Mouse (Mus musculus) cerebral cortex, adult 2 months (tissue): ENCODE results near the gene Zfp787.

Source experiments
- WGBS: fragments of 180-500 bp; shearing (Covaris S2); methylation state at CpG from one replicate; pipeline ENCODE4 v1.1.7; 2018; 5-methylcytosine and 5-hydroxymethylcytosine counted together

The Zfp787 gene

GRCm38 (mm10) chr7:6161541-6161940, 5.7 kb upstream of the Zfp787 start:
- WGBS, result 64% methylated on average over 3 of the region's 3 CpGs

GRCm38 (mm10) chr7:6159604-6160003, 3.8 kb upstream of the Zfp787 start:
- 88% methylated on average over 3 of the region's 3 CpGs for WGBS

- WGBS, result 71% methylated on average over 1 of the region's 1 CpGs
Measured at GRCm38 (mm10) chr7:6157479-6157878, 1.7 kb upstream of the Zfp787 start.

GRCm38 (mm10) chr7:6156901-6157472, 1.2 kb upstream of the Zfp787 start:
- WGBS, result 69% methylated on average over 9 of the region's 9 CpGs

GRCm38 (mm10) chr7:6155031-6155872, 545 bp downstream of the Zfp787 start:
- WGBS, result under 1% methylated on average over 83 of the region's 85 CpGs

GRCm38 (mm10) chr7:6154164-6154563, 1.6 kb downstream of the Zfp787 start:
- WGBS, result 39% methylated on average over 5 of the region's 5 CpGs

- 75% methylated on average over 3 of the region's 3 CpGs for WGBS
Measured at GRCm38 (mm10) chr7:6153131-6153530, 2.7 kb downstream of the Zfp787 start.

GRCm38 (mm10) chr7:6152036-6152435, 3.8 kb downstream of the Zfp787 start:
- WGBS, result 55% methylated on average over 3 of the region's 3 CpGs

GRCm38 (mm10) chr7:6151266-6151665, 4.5 kb downstream of the Zfp787 start:
- 67% methylated on average over 1 of the region's 1 CpGs for WGBS

- WGBS, result 72% methylated on average over 5 of the region's 5 CpGs
Measured at GRCm38 (mm10) chr7:6147688-6148087, 8.1 kb downstream of the Zfp787 start.

GRCm38 (mm10) chr7:6146982-6147325, 8.8 kb downstream of the Zfp787 start:
- 21% methylated on average over 2 of the region's 2 CpGs for WGBS

GRCm38 (mm10) chr7:6146194-6146981, 9.4 kb downstream of the Zfp787 start:
- 36% methylated on average over 7 of the region's 7 CpGs for WGBS

- WGBS, result 72% methylated on average over 8 of the region's 8 CpGs
Measured at GRCm38 (mm10) chr7:6145423-6146188, 10.2 kb downstream of the Zfp787 start.

GRCm38 (mm10) chr7:6143991-6144531, 11.7 kb downstream of the Zfp787 start:
- WGBS, result 21% methylated on average over 2 of the region's 2 CpGs

GRCm38 (mm10) chr7:6139295-6139694, 16.5 kb downstream of the Zfp787 start:
- 64% methylated on average over 3 of the region's 3 CpGs for WGBS

GRCm38 (mm10) chr7:6132646-6133045, 23.2 kb downstream of the Zfp787 start:
- WGBS, result 91% methylated on average over 30 of the region's 30 CpGs

- WGBS, result 56% methylated on average over 4 of the region's 4 CpGs
Measured at GRCm38 (mm10) chr7:6130346-6130745, 25.5 kb downstream of the Zfp787 start.

- 38% methylated on average over 7 of the region's 7 CpGs for WGBS
Measured at GRCm38 (mm10) chr7:6126690-6127448, 28.9 kb downstream of the Zfp787 start.

- 72% methylated on average over 1 of the region's 1 CpGs for WGBS
Measured at GRCm38 (mm10) chr7:6121128-6121527, 34.7 kb downstream of the Zfp787 start.

- 80% methylated on average over 2 of the region's 2 CpGs for WGBS
Measured at GRCm38 (mm10) chr7:6120104-6120503, 35.7 kb downstream of the Zfp787 start.

GRCm38 (mm10) chr7:6119501-6119900, 36.3 kb downstream of the Zfp787 start:
- WGBS, result 77% methylated on average over 3 of the region's 3 CpGs
